Mouse (Mus musculus) neural tube, embryonic 10.5 days (tissue): ENCODE data around the gene Mpdu1.

Experiments
- DNase-seq: peaks from one replicate; pipeline ENCODE4 v3.0.0-alpha.2; 2017; ENCODE audit warnings: low spot score; ENCODE audit errors: extremely low spot score

Mpdu1 gene

DNA sequence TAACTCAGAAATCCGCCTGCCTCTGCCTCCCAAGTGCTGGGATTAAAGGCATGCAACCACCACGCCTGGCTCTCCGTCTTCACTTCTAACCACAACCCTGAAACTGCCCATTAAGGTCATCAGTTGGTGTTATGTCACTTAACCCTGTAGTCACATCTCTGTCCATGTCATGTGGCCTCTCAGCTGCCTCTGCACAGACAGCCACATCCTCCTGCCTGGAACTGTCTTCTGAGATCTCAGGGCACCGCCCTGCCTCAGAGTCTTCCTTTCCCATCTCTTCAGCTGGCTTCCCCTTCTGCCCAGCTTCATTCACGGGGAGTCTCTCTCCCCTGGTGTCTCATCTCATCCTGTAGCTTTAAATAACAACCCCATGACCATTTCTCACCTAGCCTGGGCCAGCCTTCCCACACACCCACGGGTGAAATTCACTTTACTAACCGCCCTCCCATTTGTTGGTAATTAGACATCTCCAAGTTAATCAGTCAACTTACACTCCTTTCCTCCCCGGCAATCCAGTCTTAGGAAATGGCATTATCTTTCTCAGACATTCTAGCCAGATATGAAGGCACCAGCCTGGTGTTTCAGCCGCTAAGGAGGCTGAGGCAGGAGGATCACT lies 29.9 kb upstream of the Mpdu1 start:
- DNase-seq: no peak

- no peak for DNase-seq
Observed at GRCm38 (mm10) chr11:69689891-69690290, 27.4 kb upstream of the Mpdu1 start.

DNA sequence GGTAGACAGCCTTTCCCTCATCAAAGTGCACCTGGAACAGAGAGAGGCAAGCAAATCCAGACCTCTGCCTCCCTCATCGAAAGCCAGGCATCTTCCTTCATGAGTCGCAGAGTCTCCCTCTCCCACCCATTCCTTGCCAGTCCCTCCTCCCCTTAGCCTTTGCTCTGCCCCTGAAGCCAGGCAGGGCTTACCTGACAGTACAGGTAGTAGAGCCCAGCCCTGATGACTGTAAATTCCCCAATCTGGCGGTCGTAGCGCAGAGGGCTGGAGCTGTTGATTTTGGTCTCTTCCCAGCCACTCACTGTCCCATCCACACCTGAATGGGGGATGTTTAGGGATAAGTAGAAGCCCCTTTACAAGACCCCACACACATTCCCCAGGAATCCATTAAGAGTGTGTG lies 24.6 kb upstream of the Mpdu1 start:
- DNase-seq: no peak

DNA sequence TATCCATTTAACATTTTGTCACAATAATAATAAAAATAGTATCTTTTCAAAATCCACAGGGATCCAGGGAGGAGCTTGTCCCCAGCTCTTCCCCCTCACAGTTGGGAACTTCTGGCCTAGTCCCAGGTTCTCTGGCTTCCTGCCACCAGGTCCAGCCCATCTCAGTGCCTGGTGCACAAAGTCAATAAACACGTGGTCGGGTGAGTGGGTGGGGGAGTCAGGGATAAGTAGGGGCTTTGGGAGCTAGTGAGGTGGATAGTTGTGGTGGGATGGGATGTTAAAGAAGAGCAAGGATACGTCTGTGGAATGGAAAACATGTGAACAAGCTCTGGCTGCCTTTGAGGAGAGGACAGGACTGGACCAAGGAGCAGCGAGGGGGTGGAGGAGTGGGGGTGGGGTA lies 23.9 kb upstream of the Mpdu1 start:
- no peak for DNase-seq

DNA sequence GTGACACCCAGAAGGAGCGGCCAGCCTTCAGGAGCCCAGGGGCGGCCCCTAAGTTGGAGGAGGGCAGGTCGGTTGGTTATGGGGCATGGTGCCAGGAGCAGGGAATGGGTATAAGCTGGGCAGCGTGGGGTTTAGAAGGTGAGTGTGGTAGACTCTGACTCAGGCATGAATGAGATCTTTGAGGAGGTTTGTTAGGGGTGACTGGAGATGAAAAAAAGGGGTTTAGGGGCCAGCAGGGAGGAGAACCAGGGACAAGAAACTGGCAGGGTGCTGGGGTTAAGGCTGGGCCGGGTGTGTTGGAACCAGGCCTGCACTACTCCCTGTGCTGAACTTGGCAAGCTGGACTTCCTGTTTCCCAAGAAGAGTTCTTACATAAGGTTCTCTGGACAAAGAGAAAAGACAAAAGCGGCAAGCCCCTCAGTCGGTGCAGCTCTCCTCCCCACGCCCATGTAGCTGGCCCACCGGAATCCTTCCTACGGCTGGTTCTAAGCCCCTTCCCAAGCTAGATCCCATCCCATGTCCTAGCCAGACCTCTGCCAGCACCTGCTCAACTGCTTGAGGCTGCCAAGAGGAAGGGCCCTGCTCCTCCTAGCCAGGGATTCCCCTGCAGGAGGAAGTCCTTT lies 23.2 kb upstream of the Mpdu1 start, which contains the start of gene Tnfsf13:
TSS of gene Tnfsf13 (minus strand) at position 259 of the 623 bp plus-strand sequence.
- no peak for DNase-seq

GRCm38 (mm10) chr11:69684936-69685335 lies 22.5 kb upstream of the Mpdu1 start:
- no peak for DNase-seq

- DNase-seq: no peak
Observed at GRCm38 (mm10) chr11:69684128-69684745, 21.8 kb upstream of the Mpdu1 start.

- no peak for DNase-seq
Observed at GRCm38 (mm10) chr11:69683576-69683975, 21.1 kb upstream of the Mpdu1 start.

GRCm38 (mm10) chr11:69682840-69683533 lies 20.5 kb upstream of the Mpdu1 start:
- peak; percentile 92 for DNase-seq

DNA sequence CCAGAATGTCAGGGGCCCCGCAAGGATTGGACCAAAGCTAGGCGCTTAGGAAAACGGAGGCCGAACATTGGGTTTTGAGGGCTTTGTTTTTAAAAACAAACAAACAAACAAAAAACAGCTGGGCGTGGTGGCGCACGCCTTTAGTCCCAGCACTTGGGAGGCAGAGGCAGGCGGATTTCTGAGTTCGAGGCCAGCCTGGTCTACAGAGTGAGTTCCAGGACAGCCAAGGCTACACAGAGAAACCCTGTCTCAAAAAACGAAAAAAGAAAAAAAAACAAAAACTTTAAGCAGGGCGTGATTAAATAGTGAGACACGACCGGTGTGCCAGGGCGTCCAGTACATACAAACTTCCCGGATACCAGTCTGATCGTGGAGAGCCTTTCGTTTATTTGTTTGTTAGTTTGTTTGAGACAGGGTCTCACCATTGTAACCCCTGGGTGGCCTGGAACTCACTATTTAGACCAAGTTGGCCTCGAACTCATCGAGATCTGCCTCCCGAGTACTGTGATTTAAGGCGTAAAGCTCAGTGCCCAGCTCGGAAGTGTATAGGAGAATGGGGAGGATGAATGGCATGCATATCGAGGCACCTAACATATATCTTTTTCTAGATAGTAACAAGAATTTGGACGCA lies 19.9 kb upstream of the Mpdu1 start:
- DNase-seq: no peak

DNA sequence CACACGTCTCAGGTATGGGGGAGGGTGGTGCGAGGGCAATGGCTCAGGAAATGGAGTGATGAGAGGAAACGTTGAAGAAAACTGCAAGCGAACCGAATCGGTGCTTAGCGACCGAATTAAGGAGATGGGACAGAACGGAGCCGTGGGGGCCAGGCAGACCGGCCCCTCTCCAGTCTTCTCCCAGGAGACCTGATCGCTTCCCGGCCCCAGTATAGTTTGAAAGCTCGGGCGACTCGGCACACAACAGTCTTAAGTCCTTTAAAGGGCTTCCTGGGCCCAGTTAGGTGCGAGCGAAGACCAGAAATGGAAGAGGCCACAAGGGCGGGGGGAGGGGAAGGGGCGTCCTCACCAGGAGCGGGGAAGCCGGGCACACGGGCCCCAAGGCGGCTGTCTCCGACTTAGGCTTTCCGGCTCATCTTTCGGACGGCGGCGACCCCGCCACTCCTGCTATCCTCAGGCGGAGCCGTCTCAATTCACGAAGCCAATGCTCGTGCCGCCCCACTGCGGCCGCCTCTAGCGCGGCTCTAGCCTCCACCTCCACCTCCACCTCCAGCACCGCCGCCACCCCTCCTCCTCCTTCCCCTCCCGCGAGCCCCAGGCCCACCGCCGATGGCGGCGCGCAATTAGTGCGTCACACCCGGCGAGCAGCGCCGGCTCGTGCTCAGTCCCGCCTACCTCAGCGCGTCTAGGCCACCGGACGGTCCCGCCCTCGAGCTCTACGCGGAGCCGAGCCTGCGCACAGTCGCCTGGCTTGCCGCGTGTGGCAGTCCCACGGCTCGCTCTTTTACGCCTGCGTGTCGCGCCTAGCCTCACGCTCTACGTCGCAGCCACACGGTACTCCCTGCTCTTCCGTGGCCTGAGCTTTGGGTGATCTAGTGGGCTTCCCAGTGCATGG lies 19.1 kb upstream of the Mpdu1 start, which contains the start of gene Senp3:
TSS of gene Senp3 (minus strand) at position 771 of the 895 bp plus-strand sequence.
- DNase-seq: peak; percentile 99

- DNase-seq: no peak
Observed at GRCm38 (mm10) chr11:69680136-69680855, 17.9 kb upstream of the Mpdu1 start.

DNA sequence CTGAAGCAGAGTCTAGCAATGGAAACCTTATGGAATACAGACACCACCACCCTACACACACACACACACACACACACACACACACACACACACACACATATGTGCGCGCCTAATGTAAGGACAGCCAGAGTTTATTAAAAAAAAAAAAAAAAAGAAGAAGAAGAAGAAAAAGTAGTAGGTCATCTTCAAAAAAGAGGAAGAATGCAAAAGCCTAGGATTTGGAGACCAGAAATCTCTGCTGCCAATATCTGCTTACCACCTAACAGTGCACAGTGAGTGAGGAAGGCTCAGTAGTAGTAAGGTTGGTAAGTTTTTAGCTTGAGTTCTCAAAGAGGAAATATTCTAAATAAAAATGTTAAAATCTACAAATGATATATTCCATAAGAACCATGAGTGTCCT lies 16.7 kb upstream of the Mpdu1 start:
- DNase-seq: no peak

DNA sequence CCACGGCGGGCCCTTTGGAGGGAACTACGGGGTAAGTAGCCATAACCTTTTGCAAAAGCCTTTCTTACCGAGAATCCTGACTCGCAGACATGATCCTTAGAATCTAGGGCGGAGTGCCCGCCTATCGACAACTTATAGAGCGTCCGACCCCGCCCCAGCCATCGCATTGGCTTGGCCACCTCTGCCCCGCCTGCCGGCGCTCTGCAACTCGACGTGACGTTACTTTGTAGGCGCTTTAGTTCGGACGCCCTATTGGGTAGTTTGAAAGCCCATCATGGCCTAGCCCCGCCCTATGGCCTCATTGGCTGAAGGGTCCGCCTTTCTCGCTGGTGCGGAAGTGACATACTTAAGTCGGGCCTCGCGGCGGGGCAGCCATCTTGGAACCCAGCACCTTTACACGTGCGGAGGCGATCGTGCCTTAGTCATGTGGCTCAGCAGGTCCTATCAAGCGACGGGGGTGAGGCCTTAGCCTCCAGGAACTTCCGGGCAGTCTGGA lies 9.8 kb upstream of the Mpdu1 start, which contains the start of gene Eif4a1:
TSS of gene Eif4a1 (minus strand) at position 213 of the 496 bp plus-strand sequence.
- DNase-seq: peak; percentile 98

- no peak for DNase-seq
Observed at GRCm38 (mm10) chr11:69671726-69672124, 9.3 kb upstream of the Mpdu1 start.

DNA sequence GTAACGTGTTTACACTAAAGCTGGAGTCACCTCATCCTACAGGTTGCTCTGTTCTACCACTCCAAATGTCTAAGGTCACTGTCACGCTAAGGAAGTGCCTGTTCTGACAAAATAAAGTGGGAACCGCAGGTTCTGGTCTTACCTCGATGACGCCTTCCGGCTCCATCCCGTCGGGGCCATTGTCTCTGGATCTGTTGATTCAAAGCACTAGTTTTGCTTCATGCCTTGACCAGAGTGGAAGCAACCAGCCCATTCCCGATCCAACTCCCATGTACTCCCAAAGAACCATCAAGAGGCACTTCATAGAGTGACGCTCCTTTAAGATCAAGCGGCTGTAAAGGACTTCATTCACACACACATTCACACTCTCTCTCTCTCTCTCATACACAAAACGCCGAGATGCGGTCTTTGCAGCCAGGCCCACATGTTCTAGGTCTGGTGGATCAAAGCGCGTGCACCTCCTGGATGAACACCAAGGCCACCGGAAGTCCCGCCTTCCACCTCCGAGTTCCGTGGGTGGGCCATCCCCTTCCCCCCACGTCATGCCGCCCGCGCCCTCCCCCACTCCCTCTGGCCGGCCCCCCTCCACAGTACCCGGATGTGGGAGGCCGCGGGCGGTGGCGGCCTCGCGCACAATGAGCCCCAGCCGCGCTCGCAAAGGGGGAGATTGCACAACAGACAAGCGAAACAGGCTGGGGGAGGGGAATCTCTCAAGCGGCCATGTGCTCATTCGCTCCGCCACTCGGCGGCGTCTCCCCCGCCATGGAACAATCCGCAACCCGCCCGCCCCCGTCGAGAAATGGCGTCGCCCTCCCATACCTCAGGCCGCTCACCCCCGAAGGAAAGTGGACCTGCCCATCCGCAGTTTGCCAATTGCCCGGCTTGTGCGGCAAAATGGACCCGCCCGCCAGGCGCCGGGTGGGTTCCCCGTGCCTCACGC lies 8.6 kb upstream of the Mpdu1 start:
- peak; percentile 95 for DNase-seq

DNA sequence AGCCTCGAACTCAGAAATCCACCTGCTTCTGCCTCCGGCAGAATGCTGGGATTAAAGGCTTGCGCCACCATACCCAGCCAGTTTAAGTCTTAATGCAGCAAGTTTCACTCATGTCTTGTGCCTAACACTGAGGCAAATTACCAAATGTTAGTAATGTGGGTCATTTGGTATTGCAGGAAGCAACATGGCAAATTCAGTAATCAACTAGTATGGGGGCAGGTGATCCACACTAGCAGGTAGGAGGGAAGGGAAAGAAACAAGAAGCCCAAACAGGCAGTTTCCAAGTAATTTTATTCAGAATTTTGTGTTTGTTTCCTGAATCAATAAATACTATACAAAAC lies 4.2 kb upstream of the Mpdu1 start:
- no peak for DNase-seq

DNA sequence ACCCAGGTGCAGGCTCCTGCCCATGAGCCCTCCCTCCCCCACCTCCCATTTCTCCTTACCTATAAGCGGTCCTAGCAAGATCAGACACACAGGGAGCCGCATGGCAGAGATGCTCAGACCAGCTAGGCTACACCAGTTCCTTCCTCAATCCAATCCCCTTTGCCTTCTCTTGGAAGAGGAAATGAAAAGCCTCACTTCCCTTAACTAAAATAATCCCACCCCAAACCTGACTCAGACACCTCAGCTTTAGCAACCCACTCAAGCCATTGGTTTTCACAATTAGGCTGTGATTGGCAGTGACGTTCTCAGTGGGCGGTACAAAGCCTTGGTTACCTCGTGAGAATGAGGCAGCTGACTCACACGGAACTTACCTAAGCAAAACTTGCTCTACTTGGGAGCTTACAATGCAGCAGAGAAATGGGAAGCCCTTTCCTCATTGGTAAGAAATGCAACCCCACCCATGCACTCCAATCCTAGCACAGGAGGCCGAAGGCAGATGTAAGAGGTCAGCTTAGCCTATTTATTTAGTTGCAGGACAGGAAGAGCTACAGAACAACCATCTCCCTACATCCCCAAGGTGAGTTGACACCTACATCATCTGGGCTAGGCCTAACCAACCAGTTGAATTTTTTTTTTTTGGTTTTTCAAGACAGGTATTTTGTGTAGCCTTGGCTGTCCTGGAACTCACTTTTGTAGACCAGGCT lies 3.7 kb upstream of the Mpdu1 start, which contains the start of gene Cd68:
TSS of gene Cd68 (minus strand) at position 193 of the 704 bp plus-strand sequence.
- DNase-seq: peak; percentile 40
